Mouse (Mus musculus) bone marrow macrophage, adult 2 months (primary cell): ENCODE data around the gene AW146154.

ENCODE experiments used
- CTCF ChIP-seq: IDR thresholded peaks from 2 replicates; pipeline ENCODE4 v1.5.1; 2012; ENCODE audit warnings: low read depth, mild to moderate bottlenecking, low read length, moderate library complexity
- POLR2A ChIP-seq: IDR thresholded peaks from 2 replicates; pipeline ENCODE4 v1.6.1; 2012; ENCODE audit warnings: mild to moderate bottlenecking, low read depth, low read length, borderline replicate concordance

DNA sequence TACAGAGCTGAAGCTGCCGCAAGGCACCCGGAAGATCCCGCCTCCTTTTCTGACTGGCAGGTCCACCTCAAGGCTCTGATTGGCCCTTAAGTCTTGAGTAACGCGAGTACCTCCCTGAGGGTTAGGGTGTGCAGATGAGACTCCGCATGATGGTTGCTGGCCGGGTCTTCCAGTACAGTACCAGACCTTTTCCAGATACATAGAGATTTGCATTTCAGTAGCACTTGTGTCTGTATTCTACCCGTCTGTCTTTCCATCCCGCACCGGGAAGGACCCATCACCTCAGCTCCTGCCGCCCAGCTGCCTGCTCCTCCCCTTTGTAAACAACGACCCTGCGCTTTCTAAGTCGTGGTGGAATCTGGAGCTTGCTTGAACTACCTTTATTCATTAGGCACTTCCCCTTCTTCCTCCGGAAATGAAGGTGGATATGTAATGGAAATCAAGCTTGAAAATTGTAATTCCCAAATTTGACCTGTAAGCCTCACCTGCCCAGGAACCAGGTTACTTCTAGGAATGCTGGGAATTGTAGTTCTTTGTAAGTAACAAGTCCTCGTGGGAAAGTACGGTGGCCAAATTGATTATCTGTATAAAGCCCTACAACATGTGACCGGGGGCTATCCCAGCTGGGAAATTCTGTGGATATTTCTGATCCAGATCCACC is at the start of gene AW146154, which contains the start of gene Gm20449:
- TF ChIP-seq CTCF (no peak), POLR2A (no peak)
